Mouse (Mus musculus) lung, postnatal 0 days (tissue): ENCODE results near the gene Acot1. TPM values are rescaled to one million over a fixed set of nuclear protein-coding genes. Genes with fewer than 3 reads are reported as not detected.
A peak's percentile ranks its signal among the peaks of the same experiment; 100 is the strongest.
"Not testable (repeated sequence)": the region's sequence is repeated elsewhere in the genome, so short reads cannot be mapped to it uniquely, and the experiment has no call there.

Experiments
- ATAC-seq: fragments of 200-750 bp; cut with Nextera tagmentation; 2 replicates; pipeline ENCODE4 v1.8.0; 2017; ENCODE audit warnings: moderate library complexity
- DNase-seq: peaks from one replicate; pipeline ENCODE4 v3.0.0-alpha.2; 2016; ENCODE audit warnings: low spot score
- H3K27ac ChIP-seq: fragments of 300-500 bp; sonication (generic); 2 replicates; pipeline ENCODE4 v1.5.1; 2014; ENCODE audit warnings: antibody characterized with exemption, mild to moderate bottlenecking, low read length, mixed read lengths
- H3K27me3 ChIP-seq: fragments of 300-500 bp; sonication (generic); replicated peaks from 2 replicates; pipeline ENCODE4 v1.6.1; 2014; ENCODE audit warnings: low read length, mixed read lengths; ENCODE audit not compliant: insufficient read depth
- H3K36me3 ChIP-seq: fragments of 300-500 bp; sonication (generic); 2 replicates; pipeline ENCODE4 v1.6.1; 2014; ENCODE audit warnings: low read length, mixed read lengths; ENCODE audit not compliant: insufficient read depth
- H3K4me1 ChIP-seq: fragments of 300-500 bp; sonication (generic); 2 replicates; pipeline ENCODE4 v1.6.1; 2014; ENCODE audit warnings: antibody characterized with exemption, low read depth, low read length, mixed read lengths; ENCODE audit not compliant: insufficient read depth
- H3K4me2 ChIP-seq: fragments of 300-500 bp; sonication (generic); replicated peaks from 2 replicates; pipeline ENCODE4 v1.6.1; 2014; ENCODE audit warnings: low read depth, mild to moderate bottlenecking, low read length, moderate library complexity, mixed read lengths
- H3K4me3 ChIP-seq: fragments of 300-500 bp; sonication (generic); 2 replicates; pipeline ENCODE4 v1.5.1; 2014; ENCODE audit warnings: low read depth, low read length
- H3K9ac ChIP-seq: fragments of 300-500 bp; sonication (generic); replicated peaks from 2 replicates; pipeline ENCODE4 v1.6.1; 2014; ENCODE audit warnings: low read depth, mild to moderate bottlenecking
- H3K9me3 ChIP-seq: fragments of 300-500 bp; sonication (generic); 2 replicates; pipeline ENCODE4 v1.6.1; 2016; ENCODE audit warnings: low read length, mixed read lengths
- CTCF ChIP-seq: IDR thresholded peaks from 2 replicates; pipeline ENCODE4 v1.5.1; 2016; ENCODE audit warnings: antibody characterized with exemption, mild to moderate bottlenecking
- EP300 ChIP-seq: IDR thresholded peaks from 2 replicates; pipeline ENCODE4 v1.6.1; 2016; ENCODE audit warnings: antibody characterized with exemption, mild to moderate bottlenecking, control low read depth
- WGBS: fragments of 180-500 bp; shearing (Covaris S2); extraction: QIAGEN DNeasy Blood & Tissue Kit; methylation state at CpG from one replicate; pipeline ENCODE4 v1.1.7; 2014; 5-methylcytosine and 5-hydroxymethylcytosine counted together
- polyA plus RNA-seq: library from polyadenylated mRNA; unstranded; fragments of >200 nt; fragmentation: Nextera tagmentation; extraction: Ambion mirVana; gene quantifications from 2 replicates; pipeline ENCODE4 v1.2.1, GENCODE M21; 2015

Gene Acot1
- polyA plus RNA-seq, 1 experiment from 2014 or later: 164 TPM

DNA sequence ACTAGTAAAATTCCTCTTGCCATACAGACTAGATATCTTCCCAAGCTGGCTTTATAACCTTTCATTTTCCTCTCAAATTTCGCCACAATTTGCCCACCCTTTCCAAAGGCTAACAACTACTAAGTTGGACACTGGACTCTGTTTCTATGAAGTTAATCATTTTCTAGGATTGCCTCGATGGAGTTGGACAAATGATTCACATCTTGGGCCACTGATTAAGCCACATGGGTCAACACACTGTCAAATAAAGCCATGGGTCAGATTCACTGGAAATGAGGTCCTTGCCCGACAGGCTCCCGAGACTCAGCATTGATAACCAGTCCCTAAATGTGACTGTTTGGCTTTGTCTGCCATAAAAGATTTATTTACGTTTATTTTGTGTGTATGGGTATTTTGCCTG, 33.0 kb downstream of the Acot1 start:
- Histone ChIP-seq H3K9me3 (no peaks in the 10 kb centered on the region), H3K4me1 (0 out of 2 replicates have a peak, but pooled peaks cover 3% of the 10 kb centered on the region), H3K9ac (no peak overlapping the region), H3K4me3 (no peak overlapping the region), H3K27ac (no peak overlapping the region), H3K4me2 (no peak overlapping the region), H3K27me3 (no peaks in the 10 kb centered on the region), H3K36me3 (no peaks in the 10 kb centered on the region)
- no peak for DNase-seq
- no peak for ATAC-seq
- WGBS: 70% methylated on average over 5 of the region's 5 CpGs
- no peak for TF ChIP-seq EP300
- no peak for TF ChIP-seq CTCF

DNA sequence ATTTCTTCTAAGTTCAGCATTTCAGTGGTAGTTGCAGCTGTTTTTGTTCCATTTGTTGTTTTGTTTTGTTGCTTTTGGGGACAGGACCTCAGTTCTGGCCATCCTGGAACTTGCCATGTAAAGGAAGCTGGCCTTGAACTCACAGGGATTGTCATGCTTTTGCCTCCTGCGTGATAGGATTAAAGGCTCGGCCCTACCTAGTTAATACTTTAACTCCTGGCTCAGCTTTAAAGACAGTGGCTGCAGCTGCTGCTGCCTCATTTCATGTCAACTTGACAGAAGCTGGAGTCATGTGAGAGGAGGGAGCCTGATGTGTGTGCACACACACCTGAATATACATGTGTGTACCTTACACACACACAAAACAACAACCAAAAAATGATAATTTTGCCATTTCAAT, 34.8 kb downstream of the Acot1 start:
- Histone ChIP-seq H3K27me3 (no peaks in the 10 kb centered on the region), H3K9ac (no peak overlapping the region), H3K27ac (no peak overlapping the region), H3K4me2 (no peak overlapping the region), H3K9me3 (no peaks in the 10 kb centered on the region), H3K4me3 (no peak overlapping the region), H3K36me3 (no peaks in the 10 kb centered on the region), H3K4me1 (no peaks in the 10 kb centered on the region)
- TF ChIP-seq EP300 (no peak), CTCF (no peak)
- DNase-seq: no peak
- ATAC-seq: no peak
- 65% methylated on average over 2 of the region's 2 CpGs for WGBS

DNA sequence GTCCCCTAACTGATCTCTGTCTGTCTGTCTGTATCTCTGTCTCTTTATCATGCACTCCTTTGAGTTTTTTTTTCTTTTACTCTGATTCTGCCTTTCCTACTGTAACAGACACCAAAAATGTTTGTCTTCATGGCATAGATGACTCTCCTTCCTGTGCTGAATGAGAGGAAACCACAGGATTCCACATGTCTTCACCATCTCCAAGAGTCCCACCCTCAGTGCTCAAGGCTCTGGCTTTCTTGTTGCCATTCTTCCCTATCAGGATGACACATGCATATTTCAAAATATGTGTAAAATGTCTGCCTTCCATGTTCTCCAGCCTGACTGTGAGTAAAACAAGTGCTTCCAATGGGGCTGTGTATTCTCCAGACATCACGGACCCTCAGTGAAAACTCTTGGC, 37.6 kb downstream of the Acot1 start:
- Histone ChIP-seq H3K9me3 (no peaks in the 10 kb centered on the region), H3K27me3 (no peaks in the 10 kb centered on the region), H3K4me1 (no peaks in the 10 kb centered on the region), H3K27ac (no peak overlapping the region), H3K36me3 (no peaks in the 10 kb centered on the region), H3K4me3 (no peak overlapping the region), H3K4me2 (no peak overlapping the region), H3K9ac (no peak overlapping the region)
- TF ChIP-seq EP300 (no peak), CTCF (no peak)
- ATAC-seq (no peak), DNase-seq (no peak)
- 97% methylated on average over 1 of the region's 1 CpGs for WGBS

DNA sequence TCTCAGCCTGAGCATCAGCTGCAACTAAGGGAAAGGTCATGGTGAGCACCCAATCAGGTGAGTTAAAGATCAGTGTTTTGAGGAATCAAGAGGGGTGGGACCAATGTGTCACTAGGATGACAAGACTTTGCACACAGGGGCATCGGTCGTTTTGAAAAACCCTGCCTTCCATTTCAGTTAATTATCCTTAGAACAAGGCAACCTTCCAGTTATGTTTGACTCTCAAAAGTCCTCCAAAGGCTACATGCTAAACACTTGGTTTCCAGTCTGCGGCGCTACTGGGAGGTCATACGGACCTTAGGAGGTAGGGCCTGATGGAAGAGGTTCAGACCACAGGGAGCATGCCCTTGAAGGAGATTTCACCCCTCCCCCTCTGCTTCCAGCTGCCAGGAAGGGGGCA, 41.5 kb downstream of the Acot1 start:
- H3K27me3 ChIP-seq, H3K4me1 ChIP-seq, H3K9ac ChIP-seq, H3K36me3 ChIP-seq, H3K27ac ChIP-seq, ATAC-seq, H3K9me3 ChIP-seq, H3K4me2 ChIP-seq, DNase-seq, H3K4me3 ChIP-seq: not testable (repeated sequence)
- WGBS: 70% methylated on average over 5 of the region's 5 CpGs

DNA sequence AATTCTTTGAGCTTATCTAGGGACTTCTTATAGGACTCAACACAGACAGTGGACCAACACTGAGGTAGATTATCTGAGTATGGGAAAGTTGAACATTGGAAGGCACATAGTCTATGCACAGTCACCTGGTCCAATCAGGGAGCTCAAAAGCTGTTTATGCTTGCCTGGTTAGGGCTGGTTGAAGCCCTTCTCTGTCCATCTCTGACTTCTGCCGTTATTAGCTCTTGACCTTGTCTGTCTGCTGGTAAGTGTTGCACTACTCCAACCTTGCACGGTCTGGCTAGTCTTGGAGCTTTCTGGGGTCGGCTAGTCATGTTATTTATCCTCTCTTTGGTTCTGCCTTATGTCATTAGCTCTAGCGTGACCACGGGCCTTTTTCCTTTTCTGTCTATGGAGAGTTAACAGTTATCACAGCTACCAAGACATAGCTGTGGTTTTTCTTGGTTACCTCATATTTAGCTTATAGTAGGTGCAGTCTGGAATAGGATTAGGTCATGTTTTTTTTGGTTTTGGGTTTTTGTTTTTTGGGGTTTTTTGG, 42.7 kb downstream of the Acot1 start, which contains the start of gene Acot3:
Gene Acot3, plus strand, starts transcription at position 208 of the 538 bp plus-strand sequence.
- 77% methylated on average over 5 of the region's 5 CpGs for WGBS
- no peak for TF ChIP-seq CTCF
- no peak for TF ChIP-seq EP300
- no peak within 1 kb of the TSS for H3K4me3 ChIP-seq
- no peaks in the 10 kb centered on the region for H3K4me1 ChIP-seq
- no peak within 1 kb of the TSS for H3K27ac ChIP-seq
- no peak within 1 kb of the TSS for H3K4me2 ChIP-seq
- 0 out of 2 replicates have a peak, but pooled peaks cover 6% of the 10 kb centered on the region for H3K27me3 ChIP-seq
- no peak for ATAC-seq
- no peaks in the 10 kb centered on the region for H3K9me3 ChIP-seq
- H3K36me3 ChIP-seq: no peaks in the 10 kb centered on the region
- DNase-seq: no peak
- H3K9ac ChIP-seq: no peak within 1 kb of the TSS

DNA sequence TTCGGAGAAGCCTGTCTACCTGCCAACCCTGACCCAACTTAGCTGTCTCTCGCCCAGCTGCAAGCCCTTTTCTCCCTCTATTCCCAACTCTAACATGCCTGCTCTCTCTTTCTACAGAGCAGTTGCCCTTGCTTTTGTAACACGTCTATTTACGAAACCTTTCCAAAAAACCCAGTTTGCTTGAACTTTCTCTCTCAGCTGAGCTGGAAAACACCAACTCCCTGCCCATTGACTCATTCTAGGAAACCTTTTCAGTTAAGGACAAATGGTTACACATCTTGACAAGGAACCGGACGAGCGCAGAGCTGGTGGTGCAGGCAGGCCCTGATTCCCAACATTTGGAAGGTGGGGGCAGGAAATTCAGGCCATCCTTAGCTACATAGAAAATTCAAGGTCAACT, 43.3 kb downstream of the Acot1 start:
- H3K27me3 ChIP-seq: 0 out of 2 replicates have a peak, but pooled peaks cover 6% of the 10 kb centered on the region
- no peak overlapping the region for H3K9ac ChIP-seq
- no peaks in the 10 kb centered on the region for H3K9me3 ChIP-seq
- DNase-seq (no peak), ATAC-seq (no peak)
- WGBS: 84% methylated on average over 7 of the region's 7 CpGs
- TF ChIP-seq CTCF: no peak
- TF ChIP-seq EP300: no peak
- H3K27ac ChIP-seq: no peak overlapping the region
- no peaks in the 10 kb centered on the region for H3K36me3 ChIP-seq
- no peak overlapping the region for H3K4me3 ChIP-seq
- H3K4me2 ChIP-seq: no peak overlapping the region
- no peaks in the 10 kb centered on the region for H3K4me1 ChIP-seq

DNA sequence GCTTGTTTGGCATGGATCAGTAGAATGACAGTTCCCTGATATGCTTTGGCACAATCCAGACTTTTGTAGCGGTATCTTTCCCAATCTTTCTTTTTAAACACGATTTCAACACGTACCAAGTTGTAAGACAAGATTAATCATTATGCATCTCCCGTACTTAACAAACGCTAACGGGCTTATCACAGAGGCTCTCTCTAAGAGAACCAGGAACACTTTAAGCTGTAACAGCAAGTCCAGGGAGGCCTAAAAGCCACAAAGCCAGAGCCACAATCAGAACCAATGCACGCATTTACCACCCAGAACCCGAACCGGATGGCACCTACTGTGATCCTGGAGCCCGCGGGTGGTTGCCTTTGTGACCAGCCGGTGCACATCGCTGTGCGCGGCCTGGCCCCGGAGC, 43.9 kb downstream of the Acot1 start:
- H3K27ac ChIP-seq: no peak overlapping the region
- H3K36me3 ChIP-seq: no peaks in the 10 kb centered on the region
- no peak overlapping the region for H3K9ac ChIP-seq
- 0 out of 2 replicates have a peak, but pooled peaks cover 6% of the 10 kb centered on the region for H3K27me3 ChIP-seq
- no peak for DNase-seq
- 6% methylated on average over 14 of the region's 16 CpGs for WGBS
- ATAC-seq: no peak
- peak overlapping the region; percentile 30; the same call in 1 of the 2 replicates for H3K4me3 ChIP-seq
- no peaks in the 10 kb centered on the region for H3K4me1 ChIP-seq
- TF ChIP-seq EP300 (no peak), CTCF (no peak)
- H3K4me2 ChIP-seq: peak overlapping the region; percentile 62
- H3K9me3 ChIP-seq: no peaks in the 10 kb centered on the region
